Mouse (Mus musculus) ES-Bruce4 (cell line): ENCODE data around the gene Selenop. TPM values are rescaled to one million over a fixed set of nuclear protein-coding genes. Genes with fewer than 3 reads are reported as not detected.

Source experiments
- H3K27ac ChIP-seq: 2 replicates; pipeline ENCODE4 v1.5.1; 2012; ENCODE audit warnings: low read length, inconsistent platforms; ENCODE audit not compliant: insufficient read depth
- H3K27me3 ChIP-seq: 2 replicates; pipeline ENCODE4 v1.6.1; 2012; ENCODE audit warnings: mild to moderate bottlenecking, low read length, inconsistent platforms; ENCODE audit not compliant: control insufficient read depth, poor library complexity, insufficient read depth, severe bottlenecking
- H3K36me3 ChIP-seq: 2 replicates; pipeline ENCODE4 v1.6.1; 2012; ENCODE audit warnings: inconsistent platforms, mild to moderate bottlenecking, low read length, moderate library complexity; ENCODE audit not compliant: control insufficient read depth, poor library complexity, insufficient read depth, severe bottlenecking
- H3K4me1 ChIP-seq: one replicate; pipeline ENCODE4 v1.8.1; 2011; ENCODE audit warnings: low read length; ENCODE audit not compliant: control insufficient read depth, insufficient read depth
- H3K4me3 ChIP-seq: 2 replicates; pipeline ENCODE4 v1.5.1; 2011; ENCODE audit warnings: low read depth, mild to moderate bottlenecking, low read length
- H3K9ac ChIP-seq: 2 replicates; pipeline ENCODE4 v1.6.1; 2012; ENCODE audit warnings: low read depth, mild to moderate bottlenecking, inconsistent platforms; ENCODE audit not compliant: poor library complexity, severe bottlenecking
- H3K9me3 ChIP-seq: replicated peaks from 2 replicates; pipeline ENCODE4 v1.6.1; 2012; ENCODE audit warnings: mild to moderate bottlenecking, low read length, inconsistent platforms; ENCODE audit not compliant: control insufficient read depth, poor library complexity, insufficient read depth, severe bottlenecking
- CTCF ChIP-seq: IDR thresholded peaks from one replicate; pipeline ENCODE4 v1.8.1; 2011; ENCODE audit warnings: low read depth, low read length
- EP300 ChIP-seq: IDR thresholded peaks from 2 replicates; pipeline ENCODE4 v1.6.1; 2011; ENCODE audit warnings: low read depth, low read length; ENCODE audit not compliant: insufficient read depth
- POLR2A ChIP-seq: IDR thresholded peaks from one replicate; pipeline ENCODE4 v1.8.1; 2011; ENCODE audit warnings: low read length; ENCODE audit not compliant: insufficient read depth
- polyA plus RNA-seq: library from polyadenylated mRNA; stranded (reverse); fragments of >200 nt; gene quantifications from 2 replicates; pipeline ENCODE4 v1.2.4, GENCODE M21; 2011; ENCODE audit warnings: low read depth; ENCODE audit not compliant: missing spikeins, insufficient read depth, insufficient read length

Selenop gene
- polyA plus RNA-seq, 1 experiment, result 19.3 TPM

DNA sequence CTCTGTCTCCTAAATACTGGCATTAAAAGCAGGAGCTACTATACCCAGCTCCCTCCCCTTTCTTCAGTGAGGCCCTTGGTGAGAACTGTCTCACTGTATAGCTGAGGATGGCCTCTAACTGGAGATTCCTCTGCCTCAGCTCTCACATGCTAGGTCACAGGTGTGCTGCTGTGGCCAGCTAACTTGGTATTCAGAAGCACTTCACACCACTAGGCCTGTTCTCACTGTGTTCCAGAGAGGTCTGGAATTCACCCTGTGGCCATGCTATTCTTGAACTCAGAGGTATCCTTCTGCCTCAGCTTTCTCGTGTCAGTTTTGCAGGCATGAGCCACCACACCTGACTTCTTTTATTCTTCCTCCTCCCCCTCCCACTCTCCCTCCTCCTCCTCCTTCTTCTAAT, 4.8 kb downstream of the Selenop start:
- Histone ChIP-seq H3K27me3 (no peaks in the 10 kb centered on the region), H3K9ac (no peak overlapping the region), H3K9me3 (no peaks in the 10 kb centered on the region), H3K4me1 (peaks cover 6% of the 10 kb centered on the region), H3K36me3 (no peaks in the 10 kb centered on the region), H3K4me3 (no peak overlapping the region), H3K27ac (no peak overlapping the region)
- no peak for TF ChIP-seq POLR2A
- TF ChIP-seq CTCF, result no peak
- no peak for TF ChIP-seq EP300

DNA sequence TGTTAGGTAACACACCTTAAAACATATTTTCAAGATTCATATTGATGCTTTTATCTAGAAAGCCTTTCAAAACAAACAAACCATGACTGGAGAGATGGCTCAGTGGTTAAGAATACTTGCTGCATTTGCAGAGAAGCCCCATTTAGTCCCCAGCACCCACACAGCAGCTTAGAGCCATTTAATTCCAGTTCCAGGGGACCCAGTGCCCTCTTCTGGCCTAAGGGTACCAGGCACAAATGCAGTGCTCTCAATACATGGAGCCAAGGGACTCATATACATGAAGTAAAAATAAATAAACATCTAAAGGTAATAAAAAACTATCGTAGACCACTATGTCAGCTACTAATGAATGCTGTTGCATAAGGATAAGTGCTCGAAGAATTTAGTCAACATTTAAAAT, 9.0 kb downstream of the Selenop start:
- no peak overlapping the region for H3K4me3 ChIP-seq
- TF ChIP-seq CTCF (peak; percentile 8), EP300 (no peak)

GRCm38 (mm10) chr15:3279242-3279641, 10.9 kb downstream of the Selenop start:
- TF ChIP-seq CTCF, result no peak
- Histone ChIP-seq H3K4me3 (no peak overlapping the region), H3K36me3 (no peaks in the 10 kb centered on the region), H3K27me3 (no peaks in the 10 kb centered on the region), H3K9ac (no peak overlapping the region), H3K9me3 (no peaks in the 10 kb centered on the region), H3K27ac (no peak overlapping the region), H3K4me1 (no peaks in the 10 kb centered on the region)

More for the DNA sequence above, 9.0 kb downstream of the Selenop start:
- Histone ChIP-seq H3K4me1 (no peaks in the 10 kb centered on the region), H3K9ac (no peak overlapping the region), H3K9me3 (no peaks in the 10 kb centered on the region), H3K27me3 (no peaks in the 10 kb centered on the region), H3K27ac (no peak overlapping the region), H3K36me3 (no peaks in the 10 kb centered on the region)

GRCm38 (mm10) chr15:3281216-3281615, 12.9 kb downstream of the Selenop start:
- no peak for TF ChIP-seq CTCF
- no peak for TF ChIP-seq POLR2A
- no peak for TF ChIP-seq EP300
- no peaks in the 10 kb centered on the region for H3K9me3 ChIP-seq
- no peaks in the 10 kb centered on the region for H3K27me3 ChIP-seq
- no peaks in the 10 kb centered on the region for H3K36me3 ChIP-seq
- H3K4me3 ChIP-seq, result no peak overlapping the region
- no peak overlapping the region for H3K27ac ChIP-seq
- no peaks in the 10 kb centered on the region for H3K4me1 ChIP-seq
- no peak overlapping the region for H3K9ac ChIP-seq

DNA sequence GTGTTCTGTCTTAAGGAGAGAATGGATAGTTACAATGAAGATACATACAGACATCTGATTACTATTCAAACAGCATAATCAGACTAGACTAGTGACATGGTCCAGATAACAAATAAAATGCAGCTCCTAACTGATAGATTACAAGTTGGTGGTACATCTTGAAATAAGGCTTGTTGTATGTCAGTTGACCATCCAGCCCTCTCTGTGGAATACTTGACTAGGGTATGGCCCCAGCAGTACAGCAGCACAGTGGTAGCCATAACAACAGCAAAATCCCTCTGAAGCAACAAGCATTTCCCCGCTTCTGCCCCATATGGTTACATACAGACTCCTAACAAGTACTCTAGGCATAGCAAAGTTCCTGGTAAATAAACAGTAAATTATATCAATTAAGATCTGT, 13.4 kb downstream of the Selenop start:
- TF ChIP-seq POLR2A (no peak), CTCF (no peak), EP300 (no peak)
- no peak overlapping the region for H3K4me3 ChIP-seq
- no peaks in the 10 kb centered on the region for H3K27me3 ChIP-seq
- H3K4me1 ChIP-seq, result no peaks in the 10 kb centered on the region
- no peak overlapping the region for H3K9ac ChIP-seq
- no peaks in the 10 kb centered on the region for H3K36me3 ChIP-seq
- H3K27ac ChIP-seq, result no peak overlapping the region
- no peaks in the 10 kb centered on the region for H3K9me3 ChIP-seq

DNA sequence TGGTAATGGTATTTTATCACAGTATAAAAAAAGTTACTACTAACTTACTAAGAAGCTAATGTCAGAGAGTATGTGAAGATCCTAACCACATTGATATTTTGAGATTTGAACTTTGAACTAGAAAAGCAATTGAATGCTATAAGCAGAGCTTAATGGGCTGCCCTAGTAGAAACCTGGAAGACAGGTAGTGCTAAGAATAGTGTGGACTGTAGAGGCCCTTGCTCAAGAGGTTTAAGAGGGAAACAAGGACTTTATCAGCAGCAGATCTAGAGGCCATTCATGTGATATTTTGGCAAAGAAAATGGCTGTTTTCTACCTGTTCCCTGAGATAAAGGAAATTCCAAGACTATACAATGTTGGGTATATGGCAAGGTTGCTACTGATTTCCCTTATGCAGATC, 17.7 kb downstream of the Selenop start:
- TF ChIP-seq EP300, result no peak
- TF ChIP-seq POLR2A, result no peak
- no peak for TF ChIP-seq CTCF
- Histone ChIP-seq H3K9ac (no peak overlapping the region), H3K4me1 (no peaks in the 10 kb centered on the region), H3K36me3 (no peaks in the 10 kb centered on the region), H3K27ac (no peak overlapping the region), H3K27me3 (no peaks in the 10 kb centered on the region), H3K9me3 (no peaks in the 10 kb centered on the region), H3K4me3 (no peak overlapping the region)

DNA sequence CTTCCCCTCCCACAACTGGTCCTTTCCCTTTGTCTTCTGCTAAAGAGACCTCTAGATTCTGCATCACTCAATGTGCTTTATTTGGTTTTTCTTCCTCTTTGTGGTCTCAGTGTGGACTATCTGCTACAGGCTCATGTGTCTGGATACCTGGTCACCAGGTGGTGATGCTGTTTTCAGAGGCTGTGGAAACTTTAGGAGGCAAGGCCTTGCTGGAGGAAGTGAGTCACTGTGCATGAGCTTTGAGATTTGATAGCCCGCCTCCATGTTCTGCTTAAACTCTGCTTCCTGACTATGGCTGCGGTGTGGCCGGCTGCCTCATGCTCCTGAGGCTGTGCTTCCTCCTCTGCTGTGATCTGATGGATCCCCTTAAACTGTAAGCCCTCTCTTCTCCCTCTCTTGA, 22.1 kb downstream of the Selenop start:
- H3K4me3 ChIP-seq, result no peak overlapping the region
- H3K36me3 ChIP-seq, result no peaks in the 10 kb centered on the region
- H3K9ac ChIP-seq, result no peak overlapping the region
- no peaks in the 10 kb centered on the region for H3K4me1 ChIP-seq
- H3K9me3 ChIP-seq, result no peaks in the 10 kb centered on the region
- no peak overlapping the region for H3K27ac ChIP-seq
- H3K27me3 ChIP-seq, result no peaks in the 10 kb centered on the region
- TF ChIP-seq EP300, result no peak
- no peak for TF ChIP-seq POLR2A
- TF ChIP-seq CTCF, result no peak
